Mouse (Mus musculus) right cerebral cortex, adult 18-20 months (tissue): Measurements from ENCODE around the gene Abca14.
"Not testable (repeated sequence)": the region's sequence is repeated elsewhere in the genome, so short reads cannot be mapped to it uniquely, and the experiment has no call there.

Experiments used
- DNase-seq: peaks from one replicate; pipeline ENCODE4 v3.0.0; 2022; ENCODE audit warnings: mixed read lengths

The Abca14 gene

DNA sequence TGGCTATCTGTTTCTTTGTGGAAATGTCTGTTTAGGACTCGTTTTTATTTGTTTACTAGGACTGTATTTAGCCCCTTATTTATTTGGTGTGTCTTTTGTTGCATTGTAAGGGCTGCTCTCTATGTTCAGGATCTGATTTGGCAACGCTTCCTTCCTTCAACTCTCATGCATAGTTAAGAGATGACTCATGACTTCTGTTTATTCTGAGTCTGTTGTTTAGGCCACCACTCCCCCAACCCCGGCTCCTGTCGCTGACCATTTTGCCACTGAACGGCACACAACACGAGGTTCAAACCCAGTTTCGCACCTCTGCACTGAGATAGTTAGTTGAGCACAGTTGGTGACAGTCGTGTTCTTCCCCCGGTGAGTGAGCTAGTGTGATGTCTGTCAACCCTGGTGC, 2.2 kb downstream of the Abca14 start:
- no peak for DNase-seq

DNA sequence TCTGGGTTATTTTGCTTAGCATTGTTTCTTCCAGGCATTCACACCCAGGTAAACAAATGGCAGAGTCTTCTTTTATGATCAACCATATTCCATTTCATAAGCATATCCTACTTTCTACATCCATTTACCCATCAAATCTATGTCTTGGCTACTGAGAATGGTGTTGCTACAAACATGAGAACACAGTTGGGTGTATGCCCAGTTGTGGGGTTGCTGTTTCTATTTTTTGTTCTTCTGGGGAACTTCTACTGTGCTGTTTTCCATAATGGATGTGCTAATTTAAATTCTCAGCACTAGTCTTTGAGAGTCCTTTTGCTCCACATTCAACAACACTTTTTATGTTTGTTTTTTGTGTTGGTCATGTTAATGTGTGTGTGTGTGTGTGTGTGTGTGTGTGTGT, 24.8 kb downstream of the Abca14 start:
- peak; percentile 46 for DNase-seq

DNA sequence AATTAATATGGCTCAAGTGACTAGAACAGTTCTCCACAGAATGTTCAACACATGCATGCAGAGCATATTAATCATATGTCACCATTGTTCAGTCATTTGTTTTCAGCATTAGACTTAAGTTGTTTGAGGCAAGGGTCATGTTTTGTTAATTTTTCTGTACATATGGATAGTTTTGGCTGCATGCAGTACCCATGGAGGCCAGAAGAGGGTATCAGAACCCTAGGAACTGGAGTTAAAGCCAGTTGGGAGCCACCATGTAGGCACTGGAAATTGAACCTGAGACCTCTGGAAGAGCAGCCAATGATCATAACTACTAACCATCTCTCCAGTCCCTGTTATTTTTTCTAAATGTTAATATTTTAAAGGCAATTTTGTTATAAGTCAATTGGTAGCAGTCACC, 37.3 kb downstream of the Abca14 start:
- DNase-seq, result no peak

DNA sequence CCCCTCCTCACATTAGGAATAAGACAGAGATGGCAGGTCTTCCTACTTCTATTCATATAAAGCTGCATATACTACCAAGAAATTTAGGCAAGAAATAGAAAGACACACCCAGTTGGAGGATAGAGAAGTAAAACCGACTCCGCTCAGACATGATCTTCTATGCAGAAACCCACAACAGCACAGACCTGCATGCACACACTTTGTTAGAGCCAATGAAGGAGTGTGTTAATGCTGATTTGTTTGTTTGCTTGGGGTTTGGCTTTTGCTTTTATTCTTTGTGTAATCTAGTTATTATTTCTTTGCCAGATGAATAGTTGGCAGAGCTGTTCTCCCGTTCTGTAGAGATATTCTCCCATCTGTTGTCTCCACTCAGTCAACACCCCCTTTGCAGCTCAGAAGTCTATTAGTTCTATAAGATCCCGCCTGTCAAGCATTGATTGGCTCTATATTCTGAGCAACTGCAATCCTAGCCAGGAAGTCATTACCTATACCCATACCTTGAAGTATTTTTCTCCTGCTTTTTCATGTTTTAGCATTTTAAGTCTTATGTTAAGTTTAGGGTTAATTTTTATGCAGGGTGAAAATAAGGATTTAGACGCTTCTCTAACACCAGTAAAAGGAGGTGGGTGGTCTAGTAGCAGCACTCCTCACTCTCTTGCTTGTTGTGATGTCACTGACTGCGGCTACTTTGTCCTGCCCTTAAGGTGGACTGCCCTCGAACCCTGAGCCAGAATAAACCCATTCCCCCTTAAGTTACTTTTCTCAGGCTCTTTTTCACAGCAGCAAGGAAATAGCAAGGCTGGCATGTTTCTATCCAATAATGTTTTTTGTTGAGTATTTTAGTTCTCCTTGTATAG, 67.6 kb downstream of the Abca14 start:
- no peak for DNase-seq

DNA sequence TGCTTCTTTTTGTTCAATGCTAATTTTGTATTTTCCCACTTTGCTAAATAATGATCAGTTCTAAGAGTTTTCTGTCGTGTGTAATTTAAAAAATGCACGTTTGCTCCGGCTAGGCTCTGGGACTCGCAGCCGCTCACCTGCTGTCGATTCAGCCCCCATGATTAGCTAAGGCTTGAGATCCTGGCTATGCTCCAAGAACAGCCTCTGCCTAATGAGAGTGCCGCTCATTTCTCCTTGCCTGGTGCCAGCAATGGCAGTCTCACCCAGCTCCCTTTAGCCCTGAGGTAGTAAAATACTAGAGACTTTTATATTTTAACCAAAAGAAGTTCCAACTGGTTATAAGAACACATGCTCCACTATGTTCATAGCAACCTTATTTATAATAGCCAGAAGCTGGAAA, 68.3 kb downstream of the Abca14 start:
- DNase-seq, result peak; percentile 15

DNA sequence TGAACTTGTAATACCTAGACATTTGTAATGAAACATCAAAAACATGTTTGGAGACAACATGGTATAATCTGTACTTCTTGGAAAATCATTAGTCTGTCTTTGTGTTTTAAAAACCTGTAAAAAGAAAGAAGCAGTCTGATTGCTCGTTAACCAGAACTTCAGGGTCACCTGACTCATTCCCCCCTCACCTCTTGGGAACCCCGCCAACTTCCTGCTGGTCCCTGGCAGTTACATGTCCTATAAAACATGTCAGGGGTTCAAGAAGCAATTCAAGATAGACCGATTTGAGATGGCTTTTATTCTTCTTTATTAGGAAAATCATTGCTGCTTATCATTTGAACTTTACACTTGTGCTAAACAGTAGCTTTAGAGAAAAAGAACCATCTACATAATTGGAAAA, 81.5 kb downstream of the Abca14 start:
- DNase-seq, result no peak

DNA sequence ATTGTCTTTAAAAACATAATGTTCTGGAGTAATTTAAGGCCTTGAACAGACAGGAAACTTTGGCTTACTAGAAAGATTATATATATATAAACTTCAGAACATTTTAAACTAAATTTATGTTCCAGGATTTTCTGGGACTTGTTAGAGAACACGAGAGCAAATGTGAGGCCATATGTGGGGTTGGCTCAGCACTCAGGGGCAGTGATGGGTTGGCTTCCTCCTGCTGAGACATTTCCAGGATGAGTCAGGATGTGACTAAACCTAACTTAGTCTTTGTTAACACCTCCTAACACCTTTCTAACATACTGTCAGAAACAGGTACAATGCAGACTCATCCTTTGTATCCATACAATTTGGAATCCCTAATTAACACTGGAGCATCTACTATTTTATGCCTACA, 112.3 kb downstream of the Abca14 start:
- DNase-seq, result peak; percentile 55

DNA sequence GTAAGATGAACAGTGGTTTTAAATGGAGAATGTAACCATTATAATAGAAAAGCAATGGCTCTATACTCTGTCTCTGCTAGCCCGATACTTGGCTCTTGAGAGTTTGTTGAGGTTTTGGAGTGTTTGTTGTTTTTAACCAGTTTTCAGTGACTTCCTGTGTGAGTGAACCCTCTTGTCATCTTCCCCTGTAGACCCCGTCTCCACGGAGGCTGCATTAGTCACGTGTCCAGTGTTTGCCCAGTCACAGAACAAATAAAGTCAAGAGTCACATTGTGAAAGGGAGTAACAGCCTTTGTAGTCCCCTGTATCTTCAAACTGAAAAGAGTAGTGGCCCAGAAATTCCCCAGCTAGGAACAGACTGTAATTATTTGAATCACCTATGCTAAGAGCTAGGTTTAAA, 119.2 kb downstream of the Abca14 start:
- no peak for DNase-seq

DNA sequence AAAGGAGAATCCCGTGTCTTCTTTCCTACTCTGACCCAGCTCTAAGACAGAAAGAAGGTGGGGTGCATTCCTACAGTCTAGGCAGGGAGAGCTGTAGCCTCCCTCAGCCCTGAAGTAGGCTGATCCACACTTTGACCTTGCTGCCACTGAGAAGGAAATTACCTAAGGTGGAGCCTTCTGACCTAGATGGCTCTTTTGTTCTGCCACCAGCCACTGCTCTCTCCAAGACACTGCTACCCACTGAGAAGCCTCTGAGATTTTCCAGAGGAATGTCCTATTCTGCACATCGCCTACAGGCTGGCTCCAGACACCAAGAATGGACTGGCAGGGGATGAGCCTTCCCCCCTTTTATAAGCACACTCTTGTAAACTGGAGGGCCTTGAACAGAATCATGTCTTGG, 122.2 kb downstream of the Abca14 start:
- DNase-seq, result not testable (repeated sequence)

DNA sequence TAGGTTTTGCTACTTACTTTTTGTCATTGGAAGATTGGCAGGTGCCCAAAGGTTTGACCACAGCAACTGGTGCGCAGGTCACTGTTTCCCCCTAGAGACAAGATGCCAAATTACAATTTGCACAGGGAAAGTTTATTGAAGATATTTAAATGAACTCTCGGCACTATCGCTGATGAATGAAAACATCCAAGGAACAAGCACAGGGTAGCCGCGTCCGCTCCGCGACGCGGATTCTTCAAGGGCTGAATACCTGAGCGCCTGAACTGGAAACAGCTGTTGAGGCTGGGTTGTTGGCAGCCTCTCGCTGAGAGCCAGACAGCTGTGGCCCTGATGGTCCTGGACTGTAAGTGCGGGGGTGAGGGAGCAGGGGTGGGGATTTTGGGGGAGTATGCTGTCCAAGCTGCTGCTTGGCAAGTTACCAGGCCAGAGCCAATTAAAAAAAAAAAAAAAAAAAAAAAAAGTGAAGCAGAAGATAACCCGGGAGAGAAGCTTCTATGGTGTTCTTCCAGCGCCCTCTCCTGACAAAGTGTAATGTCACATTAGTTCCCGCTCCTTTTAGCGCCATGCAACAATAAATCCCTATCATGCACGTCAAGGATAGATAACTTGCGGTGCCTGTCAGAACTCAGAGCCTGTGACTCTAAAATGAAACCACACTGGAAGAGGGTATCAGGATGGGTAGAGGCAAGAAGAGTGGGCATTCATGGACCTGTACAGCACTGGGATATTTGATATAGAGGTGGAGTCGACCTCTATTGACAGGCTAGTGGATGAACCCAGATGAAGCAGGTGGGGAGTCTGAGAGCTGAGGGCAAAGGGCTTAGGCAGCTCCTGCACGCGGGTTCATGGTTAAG, 123.7 kb downstream of the Abca14 start:
- DNase-seq, result peak; percentile 48

DNA sequence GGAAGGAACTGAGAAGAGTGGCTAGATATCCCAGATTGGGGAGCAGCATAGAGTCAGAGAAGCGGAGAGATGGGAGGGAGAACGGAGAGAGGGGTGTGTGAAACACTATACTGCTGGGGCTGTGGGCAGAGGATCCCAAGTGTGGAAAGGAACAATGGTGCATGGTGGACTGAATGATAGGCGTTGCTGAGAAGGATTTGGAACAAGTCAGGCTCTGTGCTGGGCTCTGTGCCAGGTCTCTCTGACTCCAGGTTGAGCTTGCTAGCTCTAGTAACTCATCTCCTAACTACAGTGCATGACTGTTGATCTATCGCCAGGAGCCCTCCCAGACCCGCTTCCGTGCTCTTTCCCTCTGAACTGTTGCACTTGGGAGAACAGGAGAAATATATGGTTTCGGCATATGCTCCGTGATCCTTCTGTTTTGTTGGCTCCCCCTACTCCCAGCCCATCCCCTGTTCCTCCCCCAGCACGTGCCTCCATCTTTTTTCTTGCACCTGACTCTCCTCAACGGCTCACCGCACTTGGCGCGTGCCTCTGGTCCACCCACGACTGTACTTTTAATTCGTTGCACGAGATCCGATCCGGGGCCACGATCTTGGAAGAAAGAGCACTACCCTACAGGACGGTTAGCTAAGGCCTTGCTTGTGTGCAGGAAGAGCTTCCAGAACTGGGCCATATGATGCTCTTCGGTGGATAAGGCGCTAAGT, 124.5 kb downstream of the Abca14 start, which contains the start of gene Abca15:
Gene Abca15 (plus strand): TSS at position 584 of the 707 bp plus-strand sequence.
- DNase-seq, result peak; percentile 12

DNA sequence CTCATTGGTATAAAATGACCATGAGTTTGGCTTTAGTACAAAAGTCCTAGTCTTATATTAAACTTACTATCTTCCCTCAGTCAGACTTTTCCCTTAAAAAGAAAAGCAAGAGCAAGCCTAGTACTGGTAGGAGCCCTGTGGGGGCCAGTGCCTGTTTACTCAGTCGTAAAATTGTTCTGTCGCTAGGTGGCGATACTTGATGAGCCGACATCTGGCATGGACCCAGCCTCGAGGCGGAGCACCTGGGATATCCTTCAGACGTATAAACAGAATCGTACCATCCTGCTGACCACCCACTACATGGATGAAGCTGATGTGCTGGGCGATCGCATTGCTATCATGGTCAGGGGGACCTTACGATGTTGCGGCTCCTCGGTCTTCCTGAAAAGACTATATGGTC, 157.4 kb downstream of the Abca14 start:
- no peak for DNase-seq
